Mouse (Mus musculus): ENCODE measurements around the gene Cfap43.

DNA sequence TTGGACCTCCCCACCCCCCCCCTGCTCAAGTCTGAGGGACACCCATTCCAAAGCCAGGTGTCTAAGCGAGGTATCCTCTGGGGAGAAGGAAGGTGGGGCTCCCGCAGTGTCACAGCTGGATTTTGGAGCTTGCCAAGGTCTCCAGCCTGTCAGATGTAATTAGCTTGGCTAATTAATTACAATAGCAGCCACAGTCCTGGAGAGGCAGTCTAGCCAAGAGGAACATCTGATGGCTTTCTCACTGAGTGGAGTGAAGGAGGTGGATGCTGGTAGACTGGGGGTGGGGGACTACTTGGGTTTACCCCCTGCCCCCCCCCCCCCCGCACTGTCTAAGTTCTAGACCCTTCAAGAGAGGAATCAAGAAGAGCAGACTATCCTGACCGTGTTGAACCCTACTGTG, 15.4 kb downstream of the Cfap43 start:
- TF ChIP-seq CHD2 (IDR thresholded peaks at IDR 0.05; ENCODE audit: low read depth, low read length), result no peak
- no peak for TF ChIP-seq MAFK (IDR thresholded peaks at IDR 0.05; ENCODE audit: insufficient read depth, low read depth, low read length)

All from ES-E14 (cell line).